Mouse (Mus musculus): Measurements from ENCODE around the gene Pnkd.
A peak's percentile ranks its signal among the peaks of the same experiment; 100 is the strongest.

Gene Pnkd

DNA sequence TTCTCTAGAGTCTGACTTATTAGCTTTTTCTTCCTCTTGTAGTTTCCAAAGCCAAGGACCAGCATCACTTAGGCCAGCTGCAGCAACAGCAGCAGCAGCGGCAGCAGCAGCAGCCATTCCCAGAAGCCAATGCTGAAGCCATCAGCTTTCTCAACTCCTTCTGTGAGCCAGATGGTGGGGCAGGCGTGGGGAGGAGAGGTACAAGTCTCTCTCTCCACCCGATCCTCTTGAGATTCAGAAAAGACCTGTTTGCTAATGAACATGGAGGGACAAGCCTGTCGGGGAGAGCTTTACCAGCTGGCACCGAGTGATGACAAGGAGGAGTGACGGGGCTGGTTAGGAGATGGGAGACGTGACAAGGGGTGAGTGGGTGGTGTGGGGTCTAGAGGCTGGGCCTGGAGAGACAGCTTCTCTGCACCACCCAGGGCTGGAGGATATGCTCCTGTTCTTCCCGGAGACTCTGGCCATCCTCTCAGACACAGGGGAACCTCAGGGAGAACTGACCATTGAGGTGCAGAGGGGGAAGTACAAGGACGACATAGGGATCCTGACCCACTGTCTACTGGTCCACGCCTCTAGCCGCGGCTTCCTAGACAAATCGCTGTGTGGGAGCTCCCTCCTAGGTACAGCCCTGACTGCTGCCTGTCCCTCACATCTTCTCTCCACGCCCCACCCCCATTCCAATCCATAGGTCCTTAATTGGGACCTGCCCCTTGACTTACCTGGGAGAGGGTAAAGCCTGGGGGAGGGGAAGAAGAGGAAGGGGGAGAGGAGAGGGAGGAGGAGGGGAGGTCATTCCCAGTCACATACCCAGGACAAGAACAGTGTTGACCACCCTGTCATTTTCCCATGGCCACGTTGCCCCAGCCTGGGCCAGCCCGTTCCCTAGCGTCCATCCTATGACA lies 77.8 kb downstream of the Pnkd start:
- no peak for DNase-seq (ENCODE audit: low spot score in 2 of 2)

DNA sequence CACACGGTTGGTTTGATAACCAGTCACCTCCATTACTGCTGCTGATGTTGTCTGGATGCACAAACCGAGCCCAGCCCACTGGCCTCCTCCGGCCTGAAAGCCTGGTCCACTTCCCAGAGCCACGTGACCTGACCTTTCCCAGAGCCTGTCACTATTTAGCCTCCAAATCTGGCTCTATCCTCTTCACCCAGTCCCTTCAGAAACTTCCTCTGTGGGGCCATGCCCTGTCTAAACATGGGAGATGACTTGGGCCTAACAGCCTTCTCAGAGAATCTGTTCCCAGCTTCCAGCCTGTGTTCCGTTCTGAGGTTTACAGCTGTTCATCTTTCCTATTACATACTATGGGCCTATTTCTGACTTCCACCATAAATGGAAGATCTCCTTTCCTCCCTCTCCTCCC lies 78.7 kb downstream of the Pnkd start:
- DNase-seq (ENCODE audit: low spot score in 2 of 2), result no peak

DNA sequence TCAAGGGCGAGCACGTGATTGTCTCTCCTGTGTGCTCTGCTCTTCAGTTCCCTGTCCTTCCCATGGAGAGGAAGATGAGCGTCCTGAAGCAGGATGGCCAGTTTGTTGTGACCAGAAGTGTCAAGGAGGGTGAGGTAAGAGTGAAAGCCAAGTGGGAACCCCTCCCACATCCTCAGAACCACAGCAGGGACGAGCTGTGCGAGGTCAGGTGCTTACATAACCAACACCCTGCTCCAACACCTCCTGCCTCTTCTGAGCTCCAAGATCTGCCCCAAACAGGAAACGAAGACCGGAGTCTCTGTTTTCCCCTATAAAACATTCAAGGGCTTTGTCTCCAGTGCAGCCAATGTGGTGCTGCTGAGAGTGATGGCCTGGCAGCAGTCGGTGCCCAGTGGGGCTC lies 79.5 kb downstream of the Pnkd start:
- no peak for DNase-seq (ENCODE audit: low spot score in 2 of 2)

DNA sequence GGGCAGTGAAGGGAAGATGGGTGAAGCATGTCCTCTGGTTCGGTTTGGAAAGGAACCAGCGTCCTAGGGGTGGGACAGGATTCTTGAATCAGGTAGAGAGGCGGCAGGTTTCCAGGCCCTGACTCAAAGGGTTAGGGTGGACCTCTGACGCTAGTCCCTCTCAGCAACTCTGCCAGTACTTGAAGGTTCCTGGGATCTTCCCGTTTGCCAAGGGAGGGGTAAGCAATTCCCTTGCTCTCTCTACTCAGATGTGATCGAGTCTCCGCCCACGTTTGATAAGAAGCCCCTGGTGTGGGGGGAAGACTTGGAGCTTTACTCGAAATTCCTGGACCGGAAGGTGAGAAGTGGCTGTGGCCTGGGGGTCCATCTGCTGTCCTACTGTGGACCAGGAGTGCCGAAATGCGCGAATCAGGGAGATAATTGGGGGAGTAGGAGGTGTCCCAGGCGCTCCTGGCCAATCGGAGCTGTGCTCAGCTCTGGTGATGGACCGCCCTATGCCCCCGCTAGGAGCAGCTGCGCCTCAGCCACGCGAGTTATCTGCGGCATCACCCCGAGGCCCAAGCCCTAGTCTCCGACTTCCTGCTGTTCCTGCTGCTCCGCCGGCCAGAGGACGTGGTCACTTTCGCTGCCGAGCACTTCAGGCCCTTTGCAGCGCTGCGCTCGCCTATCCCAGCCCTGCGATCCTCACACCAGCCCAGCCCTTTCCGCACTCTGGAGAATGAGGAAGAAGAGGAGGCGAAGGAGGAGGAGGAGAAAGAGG lies 83.3 kb downstream of the Pnkd start:
- no peak for DNase-seq (ENCODE audit: low spot score in 2 of 2)

DNA sequence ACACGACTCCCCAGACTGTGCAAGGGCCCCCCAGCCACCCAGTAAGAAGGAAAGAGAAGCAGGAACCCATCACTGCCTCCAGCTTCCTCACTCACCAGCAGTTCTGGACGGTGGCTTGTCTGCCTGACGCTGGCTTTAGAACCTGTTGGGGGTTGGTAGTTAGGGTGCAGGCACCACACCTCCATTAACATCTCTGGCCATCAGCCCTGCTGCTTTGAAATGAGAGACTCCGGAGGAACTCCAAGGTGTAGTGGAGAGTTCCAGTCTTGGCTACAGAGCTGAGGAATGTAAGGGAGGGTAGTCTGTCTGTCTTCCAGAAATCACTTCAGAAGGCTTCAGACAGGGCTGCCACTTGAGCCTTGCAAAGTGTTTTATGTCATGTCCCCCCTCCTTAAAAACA lies 85.3 kb downstream of the Pnkd start:
- no peak for DNase-seq (ENCODE audit: low spot score in 2 of 2)

DNA sequence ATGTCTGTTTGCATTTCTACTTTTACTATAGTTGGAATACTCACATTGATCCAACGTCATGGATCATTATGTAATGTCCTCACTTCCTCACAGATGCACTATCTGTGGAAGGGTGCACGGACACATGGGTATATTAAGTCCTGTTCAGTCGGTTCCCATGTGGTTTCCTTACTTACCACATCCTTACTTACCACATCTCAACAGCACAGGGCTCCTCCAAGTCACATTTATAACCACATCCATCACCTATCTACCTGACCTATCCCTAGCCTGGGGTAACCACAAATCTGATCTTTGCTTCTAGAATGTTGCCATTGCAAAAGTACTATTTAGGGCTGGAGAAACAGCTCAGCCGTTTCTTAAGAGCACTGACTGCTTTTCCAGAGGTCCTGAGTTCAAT lies 88.6 kb downstream of the Pnkd start:
- DNase-seq (ENCODE audit: low spot score in 2 of 2), result no peak

DNA sequence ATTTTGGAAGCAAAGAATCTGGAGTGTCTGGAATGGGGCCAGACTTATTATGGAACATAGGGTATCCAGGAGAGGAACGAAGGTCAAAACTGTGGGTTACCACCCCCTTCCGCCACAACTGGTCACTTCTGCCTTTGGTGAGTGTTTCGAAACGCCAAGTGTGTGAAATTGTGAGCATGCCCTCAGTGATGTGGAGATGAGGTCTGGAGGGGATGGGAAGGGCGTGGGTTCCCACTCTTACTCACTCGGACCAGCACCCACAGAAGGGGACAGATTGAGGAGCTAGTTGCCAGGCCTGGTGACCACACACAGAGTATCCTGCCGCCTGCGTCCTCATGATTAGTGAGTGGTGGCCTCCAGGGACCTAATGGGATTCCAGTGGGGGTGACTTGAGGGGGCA lies 90.2 kb downstream of the Pnkd start, which contains the start of gene Slc11a1:
Slc11a1 (plus strand) TSS at position 216 of the 400 bp plus-strand sequence.
- no peak for DNase-seq (ENCODE audit: low spot score in 2 of 2)

DNA sequence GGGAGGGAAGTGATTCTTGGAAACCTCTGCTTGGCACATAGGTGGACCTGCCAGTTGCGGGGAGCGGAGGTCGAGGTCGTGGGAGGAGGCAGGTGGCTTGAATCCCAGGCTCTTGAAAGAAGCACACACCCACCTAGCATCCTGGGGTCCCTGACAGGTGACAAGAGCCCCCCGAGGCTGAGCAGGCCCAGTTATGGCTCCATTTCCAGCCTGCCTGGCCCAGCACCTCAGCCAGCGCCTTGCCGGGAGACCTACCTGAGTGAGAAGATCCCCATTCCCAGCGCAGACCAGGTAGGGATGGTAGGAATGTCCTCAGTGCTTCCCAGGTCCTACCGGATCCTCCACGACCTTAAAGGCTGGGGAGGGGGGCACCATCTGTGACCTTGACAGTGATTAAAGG lies 90.8 kb downstream of the Pnkd start:
- DNase-seq (ENCODE audit: low spot score in 2 of 2), result no peak

DNA sequence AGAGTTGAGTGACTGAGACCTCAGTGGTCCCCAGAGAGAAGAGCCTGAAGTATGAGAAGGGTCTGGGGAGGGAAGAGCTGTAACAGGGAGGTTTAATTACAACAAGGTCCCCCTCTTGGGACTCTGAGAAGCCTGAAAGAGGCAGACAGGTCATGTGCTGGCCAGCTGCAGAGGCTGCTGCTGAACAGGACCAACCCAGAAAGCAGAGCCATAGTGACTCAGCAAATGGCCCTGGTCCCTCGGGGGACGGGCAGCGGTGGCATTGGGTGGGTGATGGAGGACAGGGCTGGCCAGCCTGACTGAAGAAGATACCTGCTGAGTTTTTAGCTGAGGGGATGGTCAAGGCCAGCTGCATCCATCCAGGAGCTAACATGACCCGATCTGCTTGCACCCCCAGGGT lies 91.7 kb downstream of the Pnkd start:
- DNase-seq (ENCODE audit: low spot score in 2 of 2), result no peak

DNA sequence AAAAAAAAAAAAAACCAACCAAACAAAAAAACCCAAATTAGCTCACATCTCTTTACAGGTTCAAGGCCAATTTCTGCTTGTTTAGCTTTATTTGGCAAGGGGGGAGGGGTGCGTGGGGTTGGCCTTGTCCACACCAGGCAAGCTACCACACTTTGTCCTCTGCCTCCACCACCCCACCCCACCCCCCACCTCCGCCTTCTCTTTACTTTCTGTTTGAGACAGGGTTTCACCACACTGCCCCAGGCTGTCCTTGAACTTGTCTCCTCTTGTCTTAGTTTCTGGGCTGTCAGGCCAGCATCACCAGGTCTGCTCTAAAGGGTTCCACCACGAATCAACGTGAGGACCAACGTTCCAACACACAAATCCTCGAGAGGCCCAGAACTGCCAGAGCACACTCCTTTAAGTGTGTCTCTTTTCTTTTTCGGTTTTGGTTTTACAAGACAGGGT lies 94.4 kb downstream of the Pnkd start:
- DNase-seq (ENCODE audit: low spot score in 2 of 2), result no peak

DNA sequence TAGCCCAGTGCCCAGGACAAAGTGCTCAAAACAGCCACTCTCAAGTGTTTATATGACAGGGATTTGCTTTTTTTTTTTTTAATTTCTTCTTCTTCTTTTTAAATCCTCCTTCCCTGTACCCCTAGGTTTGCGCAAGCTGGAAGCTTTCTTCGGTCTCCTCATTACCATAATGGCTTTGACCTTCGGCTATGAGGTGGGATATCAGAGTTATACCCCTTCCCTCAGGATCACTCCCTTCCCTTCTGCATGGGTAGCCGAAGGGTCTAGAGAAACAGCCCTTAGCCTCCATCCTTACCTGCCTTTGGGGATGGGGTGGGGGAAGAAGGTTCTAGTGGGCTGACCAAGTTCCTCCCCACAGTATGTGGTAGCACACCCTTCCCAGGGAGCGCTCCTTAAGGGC lies 95.8 kb downstream of the Pnkd start:
- no peak for DNase-seq (ENCODE audit: low spot score in 2 of 2)

DNA sequence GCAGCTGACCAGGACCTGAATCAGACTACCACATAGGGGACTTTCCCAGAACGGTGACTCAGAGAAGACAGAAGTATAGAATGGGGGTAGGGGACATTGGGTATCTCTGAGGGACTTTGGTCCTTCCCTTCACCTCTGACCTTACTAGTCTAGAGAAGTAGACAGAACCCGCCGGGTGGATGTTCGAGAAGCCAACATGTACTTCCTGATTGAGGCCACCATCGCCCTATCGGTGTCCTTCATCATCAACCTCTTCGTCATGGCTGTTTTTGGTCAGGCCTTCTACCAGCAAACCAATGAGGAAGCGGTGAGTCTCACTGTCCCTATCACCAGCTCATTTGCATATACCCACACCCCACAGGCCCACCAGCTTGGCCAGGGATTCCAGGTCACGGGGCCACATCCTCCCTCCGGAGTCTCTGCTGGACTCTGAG lies 96.9 kb downstream of the Pnkd start:
- DNase-seq (ENCODE audit: low spot score in 2 of 2), result no peak

DNA sequence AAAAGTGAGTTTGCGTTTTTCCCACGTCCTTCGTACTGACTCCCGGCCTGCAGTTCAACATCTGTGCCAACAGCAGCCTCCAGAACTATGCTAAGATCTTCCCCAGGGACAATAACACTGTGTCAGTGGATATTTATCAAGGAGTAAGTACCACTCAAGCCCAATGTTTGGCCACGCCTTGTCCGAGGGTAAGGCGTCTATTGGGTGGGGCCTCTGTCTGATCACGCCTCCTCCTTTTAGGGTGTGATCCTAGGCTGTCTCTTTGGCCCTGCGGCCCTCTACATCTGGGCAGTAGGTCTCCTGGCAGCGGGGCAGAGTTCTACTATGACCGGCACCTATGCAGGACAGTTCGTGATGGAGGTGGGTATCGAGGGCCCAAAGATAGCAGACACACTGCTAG lies 98.7 kb downstream of the Pnkd start:
- no peak for DNase-seq (ENCODE audit: low spot score in 2 of 2)

DNA sequence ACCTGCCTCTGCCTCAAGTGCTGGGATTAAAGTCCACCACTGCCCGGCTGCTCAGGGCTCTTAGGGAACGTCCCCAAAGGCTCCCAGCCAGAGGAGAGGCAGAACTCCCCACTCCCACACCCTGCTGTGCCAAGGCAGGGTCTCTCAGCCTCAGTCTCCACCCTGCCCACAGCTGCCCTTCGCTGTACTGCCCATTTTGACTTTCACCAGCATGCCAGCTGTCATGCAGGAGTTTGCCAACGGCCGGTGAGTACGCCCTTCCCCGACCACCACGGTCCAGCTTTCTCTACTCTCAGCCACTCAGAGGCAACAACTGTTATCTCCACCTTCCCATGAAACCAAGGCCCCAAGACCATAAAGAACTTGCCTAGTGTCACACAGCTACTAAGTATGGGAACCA lies 99.8 kb downstream of the Pnkd start:
- DNase-seq (ENCODE audit: low spot score in 2 of 2), result no peak

DNA sequence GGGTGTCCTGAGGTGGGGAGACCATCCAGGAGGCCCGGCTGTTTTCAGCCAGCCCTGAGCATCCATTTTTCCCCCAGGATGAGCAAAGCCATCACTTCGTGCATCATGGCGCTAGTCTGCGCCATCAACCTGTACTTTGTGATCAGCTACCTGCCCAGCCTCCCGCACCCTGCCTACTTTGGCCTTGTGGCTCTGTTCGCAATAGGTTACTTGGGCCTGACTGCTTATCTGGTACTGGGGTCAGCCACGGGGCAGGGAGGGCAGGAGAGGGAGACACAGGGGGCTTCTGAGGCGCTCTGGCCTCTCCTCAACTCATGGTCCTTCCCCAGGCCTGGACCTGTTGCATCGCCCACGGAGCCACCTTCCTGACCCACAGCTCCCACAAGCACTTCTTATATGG lies 100.3 kb downstream of the Pnkd start:
- DNase-seq (ENCODE audit: low spot score in 2 of 2), result no peak

DNA sequence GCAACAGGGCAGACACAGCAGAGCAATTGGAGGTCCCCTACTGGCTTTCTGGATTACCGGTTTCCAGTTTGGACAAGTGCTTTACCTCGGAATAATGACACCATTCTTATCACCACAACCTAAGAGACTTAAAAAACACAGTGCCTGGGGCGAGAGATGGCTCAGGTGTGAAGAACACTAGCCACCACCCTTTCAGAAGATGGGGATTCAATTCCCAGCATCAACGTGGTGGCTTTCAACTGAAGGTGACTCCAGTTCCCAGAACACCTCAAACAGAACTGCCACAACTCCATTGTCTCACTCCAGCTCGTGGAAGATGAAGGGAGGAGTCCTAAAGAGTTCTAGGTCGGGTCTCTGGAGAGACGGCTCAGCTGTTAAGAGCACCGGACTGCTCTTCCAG lies 100.8 kb downstream of the Pnkd start:
- no peak for DNase-seq (ENCODE audit: low spot score in 2 of 2)

DNA sequence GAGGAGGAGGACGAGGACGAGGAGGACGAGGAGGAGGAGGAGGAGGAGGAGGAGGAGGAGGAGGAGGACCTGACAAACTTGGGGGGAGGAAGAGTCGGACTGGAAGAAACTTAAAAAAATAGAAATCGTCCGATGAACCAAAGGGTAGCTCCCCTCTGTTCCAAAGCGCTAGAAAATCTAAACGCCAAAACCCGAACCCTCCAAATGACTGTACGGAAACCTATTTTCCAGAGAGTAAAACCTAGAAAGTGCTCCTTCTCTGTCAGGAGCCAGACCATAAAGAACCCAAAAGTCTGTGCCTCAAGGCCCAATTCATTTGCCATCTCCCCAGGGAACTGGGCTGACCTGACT lies 101.6 kb downstream of the Pnkd start:
- no peak for DNase-seq (ENCODE audit: low spot score in 2 of 2)

DNA sequence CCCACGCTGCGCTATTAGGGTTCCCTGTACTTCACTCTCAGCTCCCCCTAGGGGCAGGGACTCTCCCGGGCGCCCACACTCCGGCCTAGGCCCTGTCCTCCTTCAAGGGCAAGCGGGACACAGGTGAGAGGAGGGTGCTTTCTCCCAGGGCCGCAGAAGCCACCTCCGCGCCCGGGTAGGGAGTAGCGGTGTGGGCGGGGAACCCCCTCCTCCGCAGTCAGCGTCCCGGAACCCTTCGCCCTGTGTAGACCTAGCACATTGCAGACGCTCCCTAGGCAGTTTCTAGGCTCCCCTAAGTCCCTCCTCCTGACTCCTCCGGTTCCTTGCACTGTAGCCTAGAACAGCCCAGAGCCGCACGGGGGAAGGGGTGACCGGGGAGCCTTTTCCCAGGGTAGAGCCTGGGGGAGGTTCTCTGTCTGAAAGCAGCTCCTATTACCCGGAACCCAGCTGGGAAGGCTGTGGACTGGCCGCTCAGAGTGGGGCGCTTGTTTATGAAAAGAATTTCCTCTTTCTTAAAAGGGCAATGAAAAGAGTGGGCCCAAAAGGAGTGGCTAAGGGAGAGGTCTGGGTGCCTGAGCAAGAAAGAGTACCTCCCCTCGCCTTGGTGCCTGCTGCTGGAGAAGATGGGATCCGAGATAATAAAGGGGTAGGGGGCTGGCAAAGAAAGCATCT lies 102.1 kb downstream of the Pnkd start:
- peak; percentile 87 to 92 for DNase-seq (ENCODE audit: low spot score in 2 of 2)

DNA sequence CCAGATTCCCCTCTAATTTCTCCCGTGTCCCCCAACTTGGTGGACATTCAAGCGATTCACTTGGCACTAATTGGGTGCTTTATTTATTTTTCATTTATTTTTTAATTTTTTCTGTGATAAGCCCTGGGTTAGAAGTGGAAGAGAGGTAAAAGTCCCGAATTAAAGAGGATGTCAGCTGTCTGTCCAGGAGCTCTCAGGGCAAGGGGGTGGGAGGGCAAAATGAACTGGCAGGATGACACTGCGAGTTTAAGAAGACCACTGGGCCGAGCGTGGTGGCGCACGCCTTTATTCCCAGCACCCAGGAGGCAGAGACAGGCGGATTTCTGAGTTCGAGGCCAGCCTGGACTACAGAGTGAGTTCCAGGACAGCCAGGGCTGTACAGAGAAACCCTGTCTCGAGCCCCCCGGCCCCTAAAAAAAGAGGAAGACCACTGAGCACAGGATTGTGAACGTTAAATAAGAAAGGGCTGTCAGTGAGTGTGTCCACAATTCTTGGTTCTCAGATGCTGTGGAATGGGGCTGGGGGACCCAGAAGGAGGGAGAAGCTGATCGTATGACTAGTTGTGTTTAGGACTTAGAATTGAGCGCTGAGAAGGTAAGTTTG lies 102.8 kb downstream of the Pnkd start:
- DNase-seq (ENCODE audit: low spot score in 2 of 2), result no peak

DNA sequence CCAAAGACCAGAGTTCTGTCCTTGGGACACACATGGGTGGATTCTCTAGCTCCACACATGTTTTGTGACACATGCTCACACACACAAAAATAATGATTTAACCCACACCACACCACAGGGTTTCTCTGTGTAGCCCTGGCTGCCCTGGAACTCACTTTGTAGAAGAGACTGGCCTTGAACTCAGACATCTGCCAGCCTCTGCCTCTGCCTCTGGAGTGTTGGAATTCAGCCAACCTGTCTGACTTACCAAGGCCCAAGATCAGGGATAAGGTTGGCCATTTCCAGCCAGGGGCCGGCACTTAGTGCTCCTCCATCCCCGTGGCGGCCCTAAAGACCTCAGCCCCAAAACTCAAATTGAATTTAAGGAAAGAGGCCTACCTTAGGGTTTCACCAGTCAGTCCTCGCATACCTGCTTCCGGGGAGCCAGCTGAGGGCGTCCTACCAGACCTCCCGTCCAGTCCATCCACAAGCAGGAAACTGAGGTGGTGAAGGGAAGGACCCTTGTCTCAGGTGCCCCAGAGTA lies 103.7 kb downstream of the Pnkd start:
- no peak for DNase-seq (ENCODE audit: low spot score in 2 of 2)

DNA sequence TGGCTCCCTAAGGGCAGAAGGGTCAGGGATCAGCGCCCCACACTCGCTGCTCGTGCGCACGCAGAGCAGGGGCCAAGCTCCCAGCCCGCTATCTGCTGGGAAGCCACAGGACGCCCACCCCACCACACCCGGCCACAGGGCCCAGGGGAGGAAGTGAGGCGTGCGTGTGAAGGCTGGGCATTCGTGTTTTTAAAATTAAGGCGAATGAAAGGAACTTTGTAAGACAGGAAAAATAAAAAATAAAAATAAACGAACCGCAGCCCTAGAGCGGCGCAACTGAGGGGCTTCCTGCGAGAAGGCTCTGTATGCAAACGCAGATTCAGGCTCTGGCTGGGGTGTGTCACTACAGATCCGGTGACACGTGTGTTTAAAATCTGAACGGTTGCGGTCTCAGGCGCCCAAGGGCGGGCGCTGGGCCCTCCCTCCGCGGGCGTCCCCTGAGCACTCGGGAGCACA lies 105.1 kb downstream of the Pnkd start:
- DNase-seq (ENCODE audit: low spot score in 2 of 2), result peak; percentile 49 to 63
